Mouse (Mus musculus): ENCODE data around the gene Mtif2.

Mtif2 gene

GRCm38 (mm10) chr11:29549425-29549778 is 23.2 kb downstream of the Mtif2 start:
- no peak for DNase-seq (ENCODE audit: inconsistent ontology term)

GRCm38 (mm10) chr11:29560452-29560851 is 34.2 kb downstream of the Mtif2 start:
- DNase-seq (ENCODE audit: inconsistent ontology term) = no peak

GRCm38 (mm10) chr11:29560990-29561389 is 34.8 kb downstream of the Mtif2 start:
- DNase-seq (ENCODE audit: inconsistent ontology term) = no peak

- no peak for DNase-seq (ENCODE audit: inconsistent ontology term)
Observed at GRCm38 (mm10) chr11:29563406-29563805, 37.2 kb downstream of the Mtif2 start.

GRCm38 (mm10) chr11:29571536-29571935 is 45.3 kb downstream of the Mtif2 start:
- DNase-seq (ENCODE audit: inconsistent ontology term) = no peak

GRCm38 (mm10) chr11:29572656-29573055 is 46.4 kb downstream of the Mtif2 start:
- no peak for DNase-seq (ENCODE audit: inconsistent ontology term)

GRCm38 (mm10) chr11:29579610-29580009 is 53.4 kb downstream of the Mtif2 start:
- DNase-seq (ENCODE audit: inconsistent ontology term) = no peak

All from Muller cell, postnatal 12 days (primary cell).